Mouse (Mus musculus): ENCODE measurements around the gene 4932415D10Rik.

DNA sequence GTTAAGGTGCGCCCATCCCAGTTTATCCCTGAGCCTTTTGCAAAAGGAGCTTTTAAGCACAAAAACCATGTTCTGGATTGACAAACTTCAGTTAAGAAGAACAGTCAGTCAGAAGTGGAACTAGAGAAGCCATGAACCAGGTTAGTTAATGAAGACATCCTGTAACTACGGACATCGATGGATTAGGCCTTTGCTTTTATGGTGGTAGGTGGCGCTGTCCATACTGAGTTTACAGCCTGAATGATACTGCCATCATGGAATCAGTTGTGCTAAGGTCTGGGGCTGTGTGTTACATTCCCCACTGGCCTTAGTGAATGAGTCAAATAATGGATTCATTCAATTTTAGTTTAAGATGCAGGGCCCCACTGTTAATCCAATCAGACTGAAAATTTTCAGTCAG lies 39.0 kb upstream of the 4932415D10Rik start:
- TF ChIP-seq ZNF384 (IDR thresholded peaks at IDR 0.05; ENCODE audit: low read depth, low read length) (no peak), MAFK (IDR thresholded peaks at IDR 0.05; ENCODE audit: insufficient read depth, low read depth, low read length) (no peak)

All from ES-E14 (cell line).